Mouse (Mus musculus) hindbrain, embryonic 13.5 days (tissue): Measurements from ENCODE around the gene Rpf2. TPM values are rescaled to one million over a fixed set of nuclear protein-coding genes. Genes with fewer than 3 reads are reported as not detected.

Source experiments
- ATAC-seq: fragments of 200-750 bp; cut with Nextera tagmentation; 2 replicates; pipeline ENCODE4 v1.8.0; 2017; ENCODE audit warnings: moderate TSS enrichment; ENCODE audit not compliant: low FRiP score
- H3K27ac ChIP-seq: fragments of 300-500 bp; sonication (generic); 2 replicates; pipeline ENCODE4 v1.5.1; 2015; ENCODE audit warnings: inconsistent platforms, mild to moderate bottlenecking, moderate library complexity
- H3K27me3 ChIP-seq: fragments of 300-500 bp; sonication (generic); 2 replicates; pipeline ENCODE4 v1.6.1; 2015; ENCODE audit warnings: mild to moderate bottlenecking, inconsistent platforms
- H3K36me3 ChIP-seq: fragments of 300-500 bp; sonication (generic); 2 replicates; pipeline ENCODE4 v1.6.1; 2015; ENCODE audit warnings: mild to moderate bottlenecking, inconsistent platforms
- H3K4me1 ChIP-seq: fragments of 300-500 bp; sonication (generic); replicated peaks from 2 replicates; pipeline ENCODE4 v1.6.1; 2015; ENCODE audit warnings: inconsistent platforms
- H3K4me2 ChIP-seq: fragments of 300-500 bp; sonication (generic); 2 replicates; pipeline ENCODE4 v1.6.1; 2015; ENCODE audit warnings: inconsistent platforms, mild to moderate bottlenecking, moderate library complexity
- H3K4me3 ChIP-seq: fragments of 300-500 bp; sonication (generic); 2 replicates; pipeline ENCODE4 v1.5.1; 2015; ENCODE audit warnings: mild to moderate bottlenecking, inconsistent platforms
- H3K9ac ChIP-seq: fragments of 300-500 bp; sonication (generic); 2 replicates; pipeline ENCODE4 v1.6.1; 2015; ENCODE audit warnings: mild to moderate bottlenecking, inconsistent platforms
- H3K9me3 ChIP-seq: fragments of 300-500 bp; sonication (generic); 2 replicates; pipeline ENCODE4 v1.6.1; 2016; ENCODE audit warnings: inconsistent platforms
- WGBS: fragments of 180-500 bp; shearing (Covaris S2); methylation state at CpG from one replicate; pipeline ENCODE4 v1.1.7; 2015; 5-methylcytosine and 5-hydroxymethylcytosine counted together
- polyA plus RNA-seq: library from polyadenylated mRNA; unstranded; fragments of >200 nt; fragmentation: Nextera tagmentation; extraction: Ambion mirVana; gene quantifications from 2 replicates; pipeline ENCODE4 v1.2.1, GENCODE M21; 2015

The Rpf2 gene
- polyA plus RNA-seq, 1 experiment from 2014 or later: 81.7 TPM

- no peak overlapping the region for H3K4me2 ChIP-seq
Measured at GRCm38 (mm10) chr10:40185956-40186355, 60.9 kb downstream of the Rpf2 start.

GRCm38 (mm10) chr10:40180011-40180410 is 66.8 kb downstream of the Rpf2 start:
- Histone ChIP-seq H3K27me3 (no peaks in the 10 kb centered on the region), H3K27ac (no peak overlapping the region), H3K4me1 (no peaks in the 10 kb centered on the region), H3K9me3 (no peaks in the 10 kb centered on the region), H3K9ac (no peak overlapping the region), H3K4me3 (no peak overlapping the region), H3K36me3 (no peaks in the 10 kb centered on the region), H3K4me2 (no peak overlapping the region)
- no peak for ATAC-seq
- 94% methylated on average over 2 of the region's 2 CpGs for WGBS

More at GRCm38 (mm10) chr10:40185956-40186355, 60.9 kb downstream of the Rpf2 start:
- H3K36me3 ChIP-seq: no peaks in the 10 kb centered on the region
- no peaks in the 10 kb centered on the region for H3K27me3 ChIP-seq
- no peak overlapping the region for H3K27ac ChIP-seq
- H3K4me3 ChIP-seq: no peak overlapping the region
- ATAC-seq: no peak
- no peaks in the 10 kb centered on the region for H3K9me3 ChIP-seq
- H3K9ac ChIP-seq: no peak overlapping the region
- no peaks in the 10 kb centered on the region for H3K4me1 ChIP-seq

- ATAC-seq: no peak
- WGBS: 97% methylated on average over 5 of the region's 5 CpGs
- H3K4me3 ChIP-seq: no peak overlapping the region
Measured at GRCm38 (mm10) chr10:40179142-40179541, 67.7 kb downstream of the Rpf2 start.

GRCm38 (mm10) chr10:40177323-40177962 is 69.4 kb downstream of the Rpf2 start:
- Histone ChIP-seq H3K4me2 (no peak overlapping the region), H3K9ac (no peak overlapping the region), H3K36me3 (no peaks in the 10 kb centered on the region), H3K27ac (no peak overlapping the region), H3K4me1 (no peaks in the 10 kb centered on the region), H3K4me3 (no peak overlapping the region), H3K27me3 (no peaks in the 10 kb centered on the region), H3K9me3 (no peaks in the 10 kb centered on the region)
- no peak for ATAC-seq
- 72% methylated on average over 6 of the region's 6 CpGs for WGBS

More at GRCm38 (mm10) chr10:40179142-40179541, 67.7 kb downstream of the Rpf2 start:
- Histone ChIP-seq H3K4me1 (no peaks in the 10 kb centered on the region), H3K36me3 (no peaks in the 10 kb centered on the region), H3K27me3 (no peaks in the 10 kb centered on the region), H3K9me3 (no peaks in the 10 kb centered on the region), H3K4me2 (no peak overlapping the region), H3K9ac (no peak overlapping the region), H3K27ac (no peak overlapping the region)

Other genes starting within 250 kb of the Rpf2 start
- gene Mfsd4b1, start 221.8 kb downstream of the Rpf2 start, polyA plus RNA-seq: 0.14 TPM in 2 replicates
- 6.4 and 12.8 TPM in 2 replicates for gene Slc16a10, start 104.8 kb downstream of the Rpf2 start, polyA plus RNA-seq
- gene Gtf3c6, start 11.1 kb upstream of the Rpf2 start, polyA plus RNA-seq: 102 and 105 TPM in 2 replicates
- gene Amd1, start 55.1 kb upstream of the Rpf2 start, polyA plus RNA-seq: 40.4 and 43.3 TPM in 2 replicates
- gene Cdk19, start 92.5 kb upstream of the Rpf2 start, polyA plus RNA-seq: 11.0 and 12.7 TPM in 2 replicates